ENCODE assay signal across 9 mouse cellular contexts in the genomic region with DNA sequence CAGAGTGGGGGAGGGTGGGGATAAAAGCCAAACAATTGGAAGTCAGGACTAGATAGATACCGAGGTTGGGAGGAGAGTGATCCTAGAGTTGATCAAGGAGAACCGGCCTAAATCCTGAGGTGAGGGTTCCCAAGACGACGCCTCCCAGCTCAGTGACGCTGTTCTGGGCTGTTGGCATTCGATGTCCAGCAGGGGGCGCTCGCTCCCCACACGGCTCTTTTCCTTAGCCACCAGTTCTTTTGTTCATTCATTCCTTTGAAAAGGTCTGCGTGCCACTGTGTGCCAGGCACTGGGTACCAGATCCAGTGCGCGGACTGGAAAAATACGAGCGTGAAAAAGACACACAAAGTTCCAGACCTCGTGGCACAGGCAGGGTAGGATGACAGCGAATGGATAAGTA. TPM values are rescaled to one million over a fixed set of nuclear protein-coding genes. Genes with fewer than 3 reads are reported as not detected.
A peak's percentile ranks its signal among the peaks of the same experiment; 100 is the strongest.
DNase-seq lines count a peak whose midpoint lies in the region; ATAC-seq and TF ChIP-seq lines count a peak whose summit lies in the region.
"Had no signal": no experiment of that assay in that cellular context is flagged by ENCODE, and none has a peak within 500 bp of the region (broad histone marks: within the 10 kb centered on the region; RNA-seq: fewer than 3 reads in every experiment).

No protein-coding gene starts in this region.

- ATAC-seq in heart, embryonic 11.5 days (replicated peaks; ENCODE audit: insufficient number of reproducible peaks, low FRiP score, low TSS enrichment) = no peak; the same call in 1 of the 2 replicates
- ATAC-seq in midbrain, postnatal 0 days (ENCODE audit: low FRiP score) = no peak

- H3K4me2 ChIP-seq in heart, embryonic 11.5 days = no peak overlapping the region; the same call in 1 of the 2 replicates
- H3K4me2 ChIP-seq in midbrain, postnatal 0 days (ENCODE audit: low read depth, low read length, poor library complexity, severe bottlenecking) = no peak overlapping the region

- H3K36me3 ChIP-seq in heart, embryonic 11.5 days (ENCODE audit: control insufficient read depth, insufficient read depth, low read length) = no peaks in the 10 kb centered on the region
- no peaks in the 10 kb centered on the region for H3K36me3 ChIP-seq in limb, embryonic 10.5 days
- no peaks in the 10 kb centered on the region for H3K36me3 ChIP-seq in midbrain, postnatal 0 days (ENCODE audit: insufficient read depth, low read length)

- peaks cover 3% of the 10 kb centered on the region; the same call in 1 of the 2 replicates for H3K4me1 ChIP-seq in heart, embryonic 11.5 days (ENCODE audit: control insufficient read depth, insufficient read depth, low read length)
- H3K4me1 ChIP-seq in limb, embryonic 10.5 days = peaks cover 4% of the 10 kb centered on the region; the same call in 1 of the 2 replicates
- H3K4me1 ChIP-seq in midbrain, postnatal 0 days (ENCODE audit: insufficient read depth, low read length) = no peaks in the 10 kb centered on the region; the same call in 1 of the 2 replicates

- no peaks in the 10 kb centered on the region for H3K9me3 ChIP-seq in heart, embryonic 11.5 days (replicated peaks; ENCODE audit: control insufficient read depth, low read length)
- no peaks in the 10 kb centered on the region for H3K9me3 ChIP-seq in limb, embryonic 10.5 days (replicated peaks)
- H3K9me3 ChIP-seq in midbrain, postnatal 0 days (ENCODE audit: low read length) = no peaks in the 10 kb centered on the region

- H3K27ac ChIP-seq in heart, embryonic 11.5 days (ENCODE audit: low read depth, low read length) = no peak overlapping the region
- no peak overlapping the region for H3K27ac ChIP-seq in limb, embryonic 10.5 days
- H3K27ac ChIP-seq in midbrain, postnatal 0 days (ENCODE audit: low read depth, low read length) = no peak overlapping the region

- 5% methylated on average over 16 of the region's 16 CpGs for WGBS in heart, embryonic 11.5 days (ENCODE audit: insufficient replicate concordance)
- WGBS in limb, embryonic 10.5 days = 7% methylated on average over 16 of the region's 16 CpGs
- 4% methylated on average over 16 of the region's 16 CpGs for WGBS in midbrain, postnatal 0 days

- DNase-seq in heart, adult 8-10 months (ENCODE audit: low spot score) = peak; percentile 51
- DNase-seq in embryo, embryonic 10 days (ENCODE audit: low spot score) = peak; percentile 92
- DNase-seq in gastrocnemius, postnatal 25 days = peak; percentile 33
- peak; percentile 74 for DNase-seq in kidney, adult 9 months
- peak; percentile 94 for DNase-seq in limb, embryonic 10.5 days (ENCODE audit: low spot score)
- DNase-seq in midbrain, postnatal 0 days (ENCODE audit: low spot score) = peak; percentile 81
- DNase-seq in spleen, postnatal 10 days (ENCODE audit: low spot score in 2 of 2) = peak; percentile 67 to 86

- H3K4me3 ChIP-seq in heart, embryonic 11.5 days (ENCODE audit: low read depth, low read length) = no peak overlapping the region
- no peak overlapping the region; the same call in 1 of the 2 replicates for H3K4me3 ChIP-seq in limb, embryonic 10.5 days
- H3K4me3 ChIP-seq in midbrain, postnatal 0 days (ENCODE audit: low read depth, low read length) = no peak overlapping the region
- H3K4me3 ChIP-seq: myocyte had no signal

- TF ChIP-seq CTCF in midbrain, postnatal 0 days (IDR thresholded peaks at IDR 0.05) = peak; percentile 91

- no peaks in the 10 kb centered on the region for H3K27me3 ChIP-seq in heart, embryonic 11.5 days (ENCODE audit: control insufficient read depth, insufficient read depth, low read length)
- H3K27me3 ChIP-seq in limb, embryonic 10.5 days (ENCODE audit: low read depth, poor library complexity, severe bottlenecking) = no peaks in the 10 kb centered on the region
- no peaks in the 10 kb centered on the region for H3K27me3 ChIP-seq in midbrain, postnatal 0 days (ENCODE audit: insufficient read depth, low read length)

- H3K9ac ChIP-seq in heart, embryonic 11.5 days (ENCODE audit: low read depth, low read length) = no peak overlapping the region
- no peak overlapping the region for H3K9ac ChIP-seq in midbrain, postnatal 0 days (replicated peaks; ENCODE audit: low read length, poor library complexity, severe bottlenecking)

RNA-seq across cellular contexts. Expression of gene Lin28a, which starts 17.3 kb away (rescaled TPM):
- total RNA-seq in heart, adult 8-10 months (2022) = not detected
- 0.21 and 0.30 TPM in 2 replicates for polyA plus RNA-seq in heart, embryonic 11.5 days (2014; fragmentation: Nextera tagmentation; extraction: Ambion mirVana)
- under 1 TPM; 0.24 to 0.49 TPM for total RNA-seq in gastrocnemius, postnatal 25 days (2021)
- polyA plus RNA-seq in limb, embryonic 10.5 days (2016; fragmentation: Nextera tagmentation; extraction: Ambion mirVana) = 16.7 and 46.5 TPM in 2 replicates
- 0.05 and 0.57 TPM in 2 replicates for total RNA-seq in midbrain, postnatal 0 days (2014; rRNA removed)
- polyA plus RNA-seq in midbrain, postnatal 0 days (2015; fragmentation: Nextera tagmentation; extraction: Ambion mirVana) = 0.04 and 0.13 TPM in 2 replicates

RNA-seq across cellular contexts. Expression of gene Zfp683, which starts 17.7 kb away (rescaled TPM):
- not detected for total RNA-seq in heart, adult 8-10 months (2022)
- not detected in 2 replicates for polyA plus RNA-seq in heart, embryonic 11.5 days (2014; fragmentation: Nextera tagmentation; extraction: Ambion mirVana)
- not detected for total RNA-seq in gastrocnemius, postnatal 25 days (2021)
- polyA plus RNA-seq in limb, embryonic 10.5 days (2016; fragmentation: Nextera tagmentation; extraction: Ambion mirVana) = not detected in 2 replicates
- total RNA-seq in midbrain, postnatal 0 days (2014; rRNA removed) = not detected in 2 replicates
- polyA plus RNA-seq in midbrain, postnatal 0 days (2015; fragmentation: Nextera tagmentation; extraction: Ambion mirVana) = not detected in 2 replicates
- polyA plus RNA-seq: myocyte had no signal

RNA-seq across cellular contexts. Expression of gene Crybg2, which starts 24.7 kb away (rescaled TPM):
- total RNA-seq in heart, adult 8-10 months (2022) = under 1 TPM in 1 of 4 experiments, not detected in 3; 0.50 TPM
- 0.52 and 1.1 TPM in 2 replicates for polyA plus RNA-seq in heart, embryonic 11.5 days (2014; fragmentation: Nextera tagmentation; extraction: Ambion mirVana)
- not detected for total RNA-seq in gastrocnemius, postnatal 25 days (2021)
- 3.5 and 4.4 TPM in 2 replicates for polyA plus RNA-seq in limb, embryonic 10.5 days (2016; fragmentation: Nextera tagmentation; extraction: Ambion mirVana)
- 4.2 and 4.5 TPM in 2 replicates for total RNA-seq in midbrain, postnatal 0 days (2014; rRNA removed)
- polyA plus RNA-seq in midbrain, postnatal 0 days (2015; fragmentation: Nextera tagmentation; extraction: Ambion mirVana) = 7.7 and 8.4 TPM in 2 replicates

RNA-seq across cellular contexts. Expression of gene Dhdds, which starts 35.2 kb away (rescaled TPM):
- 10 to 100 TPM; 33.6 to 44.8 (median 36.3) TPM for total RNA-seq in heart, adult 8-10 months (2022)
- 35.3 and 35.6 TPM in 2 replicates for polyA plus RNA-seq in heart, embryonic 11.5 days (2014; fragmentation: Nextera tagmentation; extraction: Ambion mirVana)
- 1 to 10 TPM; 9.5 TPM for total RNA-seq in gastrocnemius, postnatal 25 days (2021)
- 41.8 and 41.9 TPM in 2 replicates for polyA plus RNA-seq in limb, embryonic 10.5 days (2016; fragmentation: Nextera tagmentation; extraction: Ambion mirVana)
- 45.6 and 46.2 TPM in 2 replicates for total RNA-seq in midbrain, postnatal 0 days (2014; rRNA removed)
- polyA plus RNA-seq in midbrain, postnatal 0 days (2015; fragmentation: Nextera tagmentation; extraction: Ambion mirVana) = 38.3 and 42.6 TPM in 2 replicates

RNA-seq across cellular contexts. Expression of gene Cd52, which starts 58.9 kb away (rescaled TPM):
- 1 to 10 TPM; 1.6 to 4.8 (median 2.7) TPM for total RNA-seq in heart, adult 8-10 months (2022)
- polyA plus RNA-seq in heart, embryonic 11.5 days (2014; fragmentation: Nextera tagmentation; extraction: Ambion mirVana) = 3.9 and 6.2 TPM in 2 replicates
- total RNA-seq in gastrocnemius, postnatal 25 days (2021) = 1 to 10 TPM in 1 of 2 experiments, under 1 TPM in 1; 0.61 to 1.2 TPM
- polyA plus RNA-seq in limb, embryonic 10.5 days (2016; fragmentation: Nextera tagmentation; extraction: Ambion mirVana) = 2.4 and 3.9 TPM in 2 replicates
- 0.66 TPM in 1 of 2 replicates, not detected in the other for total RNA-seq in midbrain, postnatal 0 days (2014; rRNA removed)
- polyA plus RNA-seq in midbrain, postnatal 0 days (2015; fragmentation: Nextera tagmentation; extraction: Ambion mirVana) = 2.0 and 2.7 TPM in 2 replicates
- polyA plus RNA-seq: myocyte had no signal

Comparison
In these comparisons a context has a peak if more than half of its experiments do, and no peak if none do; other contexts are left out.
1. DNase-seq: peak in every context shown above with its lines; median percentile 94 in limb, embryonic 10.5 days; 92 in embryo, embryonic 10 days; 81 in midbrain, postnatal 0 days; 76 in spleen, postnatal 10 days; 74 in kidney, adult 9 months; 51 in heart, adult 8-10 months; 33 in gastrocnemius, postnatal 25 days.